Mouse (Mus musculus) stomach, postnatal 0 days (tissue): ENCODE results near the gene Olfr517. TPM values are rescaled to one million over a fixed set of nuclear protein-coding genes. Genes with fewer than 3 reads are reported as not detected.

Experiments used
- ATAC-seq: fragments of 200-750 bp; cut with Nextera tagmentation; 2 replicates; pipeline ENCODE4 v1.8.0; 2017; ENCODE audit not compliant: low FRiP score, low TSS enrichment
- DNase-seq: peaks from one replicate; pipeline ENCODE4 v3.0.0-alpha.2; 2016; ENCODE audit warnings: low spot score
- H3K27ac ChIP-seq: fragments of 300-500 bp; sonication (generic); replicated peaks from 2 replicates; pipeline ENCODE4 v1.5.1; 2014; ENCODE audit warnings: mild to moderate bottlenecking, control low read depth
- H3K27me3 ChIP-seq: fragments of 300-500 bp; sonication (generic); 2 replicates; pipeline ENCODE4 v1.6.1; 2014; ENCODE audit warnings: low read length; ENCODE audit not compliant: control insufficient read depth, insufficient read depth
- H3K36me3 ChIP-seq: fragments of 300-500 bp; sonication (generic); 2 replicates; pipeline ENCODE4 v1.6.1; 2014; ENCODE audit warnings: low read length, mixed read lengths; ENCODE audit not compliant: control insufficient read depth, insufficient read depth
- H3K4me1 ChIP-seq: fragments of 300-500 bp; sonication (generic); replicated peaks from 2 replicates; pipeline ENCODE4 v1.6.1; 2014; ENCODE audit warnings: antibody characterized with exemption; ENCODE audit not compliant: control insufficient read depth, insufficient read depth
- H3K4me2 ChIP-seq: fragments of 300-500 bp; sonication (generic); replicated peaks from 2 replicates; pipeline ENCODE4 v1.6.1; 2014; ENCODE audit warnings: low read depth, mild to moderate bottlenecking, control low read depth, moderate library complexity
- H3K4me3 ChIP-seq: fragments of 300-500 bp; sonication (generic); 2 replicates; pipeline ENCODE4 v1.5.1; 2014; ENCODE audit warnings: low read depth, low read length, control low read depth
- H3K9ac ChIP-seq: fragments of 300-500 bp; sonication (generic); 2 replicates; pipeline ENCODE4 v1.6.1; 2014; ENCODE audit warnings: mild to moderate bottlenecking, low read length, control low read depth, mixed read lengths
- H3K9me3 ChIP-seq: fragments of 300-500 bp; sonication (generic); 2 replicates; pipeline ENCODE4 v1.6.1; 2016; ENCODE audit warnings: low read length; ENCODE audit not compliant: control insufficient read depth
- CTCF ChIP-seq: IDR thresholded peaks from 2 replicates; pipeline ENCODE4 v1.5.1; 2016; ENCODE audit warnings: antibody characterized with exemption, low read depth, mild to moderate bottlenecking, moderate library complexity
- EP300 ChIP-seq: optimal IDR thresholded peaks from 2 replicates; pipeline ENCODE3; 2016; ENCODE audit warnings: antibody characterized with exemption
- WGBS: fragments of 180-500 bp; shearing (Covaris S2); extraction: QIAGEN DNeasy Blood & Tissue Kit; methylation state at CpG from one replicate; pipeline ENCODE4 v1.1.7; 2014; 5-methylcytosine and 5-hydroxymethylcytosine counted together
- polyA plus RNA-seq: library from polyadenylated mRNA; unstranded; fragments of >200 nt; fragmentation: Nextera tagmentation; extraction: Ambion mirVana; gene quantifications from 2 replicates; pipeline ENCODE4 v1.2.1, GENCODE M21; 2015

Olfr517 gene
- not detected in 2 replicates for polyA plus RNA-seq

- Histone ChIP-seq H3K4me1 (no peaks in the 10 kb centered on the region), H3K4me2 (no peak within 1 kb of the TSS), H3K27ac (no peak within 1 kb of the TSS), H3K36me3 (no peaks in the 10 kb centered on the region), H3K27me3 (no peaks in the 10 kb centered on the region), H3K9ac (no peak within 1 kb of the TSS), H3K9me3 (no peaks in the 10 kb centered on the region), H3K4me3 (no peak within 1 kb of the TSS)
- TF ChIP-seq EP300 = no peak
- no peak for TF ChIP-seq CTCF
- ATAC-seq = no peak
- DNase-seq = no peak
- WGBS = 65% methylated on average over 2 of the region's 2 CpGs
These were observed at the start of gene Olfr517 for GRCm38 (mm10) chr7:108872279-108872678. Olfr517 (minus strand) TSS chr7:108872379.

GRCm38 (mm10) chr7:108903969-108904368 lies 31.8 kb upstream of the Olfr517 start:
- Histone ChIP-seq H3K4me3 (no peak overlapping the region), H3K36me3 (no peaks in the 10 kb centered on the region), H3K27ac (no peak overlapping the region), H3K27me3 (no peaks in the 10 kb centered on the region), H3K4me1 (no peaks in the 10 kb centered on the region), H3K4me2 (no peak overlapping the region), H3K9me3 (no peaks in the 10 kb centered on the region), H3K9ac (no peak overlapping the region)
- DNase-seq (no peak), ATAC-seq (no peak)
- 79% methylated on average over 2 of the region's 2 CpGs for WGBS
- TF ChIP-seq CTCF (no peak), EP300 (no peak)

GRCm38 (mm10) chr7:108894320-108894719 lies 22.1 kb upstream of the Olfr517 start, which contains the start of gene Olfr519:
Olfr519 (minus strand) TSS chr7:108894420.
- H3K27ac ChIP-seq = no peak within 1 kb of the TSS
- H3K4me3 ChIP-seq = no peak within 1 kb of the TSS
- no peak for TF ChIP-seq EP300
- TF ChIP-seq CTCF = no peak
- no peaks in the 10 kb centered on the region for H3K4me1 ChIP-seq
- DNase-seq (no peak), ATAC-seq (no peak)
- H3K9me3 ChIP-seq = no peaks in the 10 kb centered on the region
- 86% methylated on average over 5 of the region's 5 CpGs for WGBS
- H3K27me3 ChIP-seq = no peaks in the 10 kb centered on the region
- H3K4me2 ChIP-seq = no peak within 1 kb of the TSS
- H3K36me3 ChIP-seq = no peaks in the 10 kb centered on the region
- H3K9ac ChIP-seq = no peak within 1 kb of the TSS

- no peaks in the 10 kb centered on the region for H3K36me3 ChIP-seq
- no peak within 1 kb of the TSS for H3K4me3 ChIP-seq
- H3K4me2 ChIP-seq = no peak within 1 kb of the TSS
- WGBS = 68% methylated on average over 4 of the region's 4 CpGs
- no peak within 1 kb of the TSS for H3K9ac ChIP-seq
- TF ChIP-seq CTCF (no peak), EP300 (no peak)
- H3K4me1 ChIP-seq = no peaks in the 10 kb centered on the region
- ATAC-seq = no peak
- DNase-seq = no peak
- H3K27ac ChIP-seq = no peak within 1 kb of the TSS
- no peaks in the 10 kb centered on the region for H3K27me3 ChIP-seq
- H3K9me3 ChIP-seq = no peaks in the 10 kb centered on the region
These were observed 12.7 kb upstream of the Olfr517 start, which contains the start of gene Olfr518 for GRCm38 (mm10) chr7:108884906-108885305. Olfr518 (minus strand) TSS chr7:108885006.

GRCm38 (mm10) chr7:108850429-108850828 lies 21.8 kb downstream of the Olfr517 start, which contains the start of gene Olfr516:
Olfr516 (minus strand) TSS chr7:108850529.
- ATAC-seq = no peak
- H3K27ac ChIP-seq = no peak within 1 kb of the TSS
- H3K4me3 ChIP-seq = no peak within 1 kb of the TSS
- H3K36me3 ChIP-seq = no peaks in the 10 kb centered on the region
- no peaks in the 10 kb centered on the region for H3K27me3 ChIP-seq
- no peak within 1 kb of the TSS for H3K4me2 ChIP-seq
- WGBS = 82% methylated on average over 2 of the region's 2 CpGs
- H3K9me3 ChIP-seq = no peaks in the 10 kb centered on the region
- H3K4me1 ChIP-seq = no peaks in the 10 kb centered on the region
- no peak within 1 kb of the TSS for H3K9ac ChIP-seq
- no peak for DNase-seq
- TF ChIP-seq CTCF (no peak), EP300 (no peak)

- no peak within 1 kb of the TSS for H3K9ac ChIP-seq
- no peaks in the 10 kb centered on the region for H3K4me1 ChIP-seq
- H3K4me3 ChIP-seq = no peak within 1 kb of the TSS
- no peaks in the 10 kb centered on the region for H3K9me3 ChIP-seq
- DNase-seq (no peak), ATAC-seq (no peak)
- no peaks in the 10 kb centered on the region for H3K27me3 ChIP-seq
- TF ChIP-seq CTCF (no peak), EP300 (no peak)
- H3K27ac ChIP-seq = no peak within 1 kb of the TSS
- no peak within 1 kb of the TSS for H3K4me2 ChIP-seq
- H3K36me3 ChIP-seq = no peaks in the 10 kb centered on the region
These were observed 46.3 kb downstream of the Olfr517 start, which contains the start of gene Olfr514 for GRCm38 (mm10) chr7:108825897-108826296. Olfr514 (minus strand) TSS chr7:108825997.

Other genes starting within 250 kb of the Olfr517 start
- gene Olfr508, start 242.4 kb downstream of the Olfr517 start, polyA plus RNA-seq = not detected in 2 replicates
- not detected in 2 replicates for gene Olfr509, start 220.5 kb downstream of the Olfr517 start, polyA plus RNA-seq
- gene Olfr510, start 206.0 kb downstream of the Olfr517 start, polyA plus RNA-seq = not detected in 2 replicates
- not detected in 2 replicates for gene Olfr512, start 159.1 kb downstream of the Olfr517 start, polyA plus RNA-seq
- gene Olfr513, start 121.4 kb downstream of the Olfr517 start, polyA plus RNA-seq = not detected in 2 replicates
- gene Olfr514, start 46.4 kb downstream of the Olfr517 start, polyA plus RNA-seq = not detected in 2 replicates
- gene Olfr516, start 21.9 kb downstream of the Olfr517 start, polyA plus RNA-seq = not detected in 2 replicates
- gene Olfr518, start 12.6 kb upstream of the Olfr517 start, polyA plus RNA-seq = not detected in 2 replicates
- not detected in 2 replicates for gene Olfr519, start 22.0 kb upstream of the Olfr517 start, polyA plus RNA-seq
- gene Nlrp10, start 57.8 kb upstream of the Olfr517 start, polyA plus RNA-seq = 12.2 and 12.6 TPM in 2 replicates
- gene Eif3f, start 62.0 kb upstream of the Olfr517 start, polyA plus RNA-seq = 70.1 and 75.8 TPM in 2 replicates
- gene Tub, start 78.0 kb upstream of the Olfr517 start, polyA plus RNA-seq = 0.75 and 0.90 TPM in 2 replicates
- gene Ric3, start 211.0 kb upstream of the Olfr517 start, polyA plus RNA-seq = 0.93 and 1.1 TPM in 2 replicates